Mouse (Mus musculus): Measurements from ENCODE around the gene Nkx3-2.

GRCm38 (mm10) chr5:41775273-41775672 lies 11.0 kb upstream of the Nkx3-2 start:
- TF ChIP-seq POLR2A (IDR thresholded peaks at IDR 0.05; ENCODE audit: insufficient read depth, low read depth, low read length) (no peak), CTCF (IDR thresholded peaks at IDR 0.05) (no peak)

Measured in heart, adult 2 months (tissue).